Mouse (Mus musculus): Measurements from ENCODE around the gene Foxb2. TPM values are rescaled to one million over a fixed set of nuclear protein-coding genes. Genes with fewer than 3 reads are reported as not detected.
"Not testable (repeated sequence)": the region's sequence is repeated elsewhere in the genome, so short reads cannot be mapped to it uniquely, and the experiment has no call there.

Foxb2 gene
- total RNA-seq (2015), result not detected in 2 replicates
- total RNA-seq (2017), result not detected in 2 replicates

DNA sequence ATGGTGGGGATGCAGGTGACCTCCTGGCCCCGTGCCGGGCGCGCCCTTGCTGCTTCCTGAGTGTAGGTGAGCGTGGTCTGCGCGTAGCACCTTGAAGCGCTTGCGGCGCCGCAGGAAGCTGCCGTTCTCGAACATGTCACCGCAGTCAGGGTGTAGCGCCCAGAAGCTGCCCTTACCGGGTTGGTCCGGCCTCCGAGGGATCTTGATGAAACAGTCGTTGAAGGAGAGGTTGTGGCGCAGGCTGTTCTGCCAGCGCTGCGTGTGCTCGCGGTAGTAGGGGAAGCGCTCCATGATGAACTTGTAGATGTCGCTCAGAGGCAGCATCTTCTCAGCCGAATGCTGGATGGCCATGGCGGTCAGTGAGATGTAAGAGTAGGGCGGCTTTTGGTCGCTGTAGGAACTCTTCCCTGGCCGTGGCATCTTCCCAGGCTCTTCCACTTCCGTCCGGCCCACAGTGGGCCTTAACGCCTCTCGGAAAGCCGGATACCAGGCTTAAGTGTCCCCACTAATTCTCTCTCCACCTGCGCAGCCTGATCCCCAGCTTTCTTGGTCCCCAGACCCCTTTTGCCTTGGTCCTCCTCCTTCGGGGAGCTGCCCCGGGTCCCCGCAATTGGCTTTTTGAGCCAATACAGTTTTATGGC, at the start of gene Foxb2:
Gene Foxb2 (minus strand): TSS at position 585 of the 641 bp plus-strand sequence.
- ATAC-seq (replicated peaks; ENCODE audit: poor library complexity), result no peak

DNA sequence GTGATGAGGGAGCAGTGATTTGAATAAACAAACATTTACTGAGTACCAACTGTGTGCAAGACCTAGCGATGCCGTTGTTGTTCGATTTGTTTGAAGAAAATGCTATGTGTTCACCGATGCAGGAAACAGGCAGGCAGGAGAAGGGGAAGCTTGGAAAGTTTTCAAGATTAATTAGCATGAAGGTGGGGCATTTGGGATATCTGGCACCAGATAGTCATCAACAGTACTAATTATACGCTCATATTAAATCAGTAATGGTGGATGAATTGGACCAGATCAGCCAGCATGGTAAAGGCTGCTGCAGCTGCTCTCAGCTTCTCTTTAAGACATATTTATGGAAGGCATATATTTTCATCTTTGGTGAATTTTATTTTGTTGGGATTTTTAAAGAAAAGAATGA, 37.9 kb upstream of the Foxb2 start:
- ATAC-seq (replicated peaks; ENCODE audit: poor library complexity), result no peak

DNA sequence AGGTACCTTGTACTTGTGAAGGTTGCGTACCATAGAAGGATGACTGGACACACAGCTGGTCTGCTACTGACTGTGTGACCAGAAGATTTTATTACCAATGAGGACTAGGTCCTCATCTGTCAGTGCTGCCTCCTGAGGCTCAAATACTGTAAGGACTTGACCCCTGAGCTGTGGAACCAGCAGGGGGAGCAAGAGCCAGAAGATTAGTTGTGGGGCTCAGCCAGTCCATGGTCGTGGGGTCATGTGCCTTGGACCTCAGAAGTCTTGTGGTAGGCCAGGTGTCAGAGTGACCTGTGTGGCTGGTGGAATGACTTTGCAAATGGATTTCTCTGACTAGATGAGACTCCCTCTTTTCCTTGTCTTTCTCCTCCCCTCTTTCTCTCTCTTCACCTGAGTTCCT, 29.5 kb upstream of the Foxb2 start:
- peak; percentile 64 for ATAC-seq (replicated peaks; ENCODE audit: poor library complexity)

DNA sequence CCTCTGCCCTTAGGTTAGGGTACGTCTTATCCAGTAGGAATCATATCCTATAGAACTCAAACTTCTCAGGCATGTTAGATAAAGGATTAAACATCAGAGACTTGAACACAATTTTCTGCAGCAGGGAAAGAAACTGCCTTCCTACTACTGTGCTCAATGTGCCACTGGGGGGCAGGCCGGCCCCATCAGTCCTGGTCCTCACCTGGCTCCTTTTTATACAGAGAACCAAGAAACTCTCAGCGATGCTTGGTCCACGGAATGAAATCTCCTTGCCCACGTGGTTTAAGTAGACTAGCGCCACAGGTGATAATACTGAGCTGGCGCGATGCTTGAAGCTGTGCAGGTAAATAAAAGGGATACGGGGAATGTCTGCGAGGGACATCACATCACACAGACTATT, 26.1 kb upstream of the Foxb2 start:
- ATAC-seq (replicated peaks; ENCODE audit: poor library complexity), result 0 out of 2 replicates have a peak, but pooled peaks have one; percentile 31

GRCm38 (mm10) chr19:16898576-16898975, 25.0 kb upstream of the Foxb2 start:
- ATAC-seq (replicated peaks; ENCODE audit: poor library complexity), result no peak

- no peak for ATAC-seq (replicated peaks; ENCODE audit: poor library complexity)
Observed at GRCm38 (mm10) chr19:16876458-16876770, 2.8 kb upstream of the Foxb2 start.

DNA sequence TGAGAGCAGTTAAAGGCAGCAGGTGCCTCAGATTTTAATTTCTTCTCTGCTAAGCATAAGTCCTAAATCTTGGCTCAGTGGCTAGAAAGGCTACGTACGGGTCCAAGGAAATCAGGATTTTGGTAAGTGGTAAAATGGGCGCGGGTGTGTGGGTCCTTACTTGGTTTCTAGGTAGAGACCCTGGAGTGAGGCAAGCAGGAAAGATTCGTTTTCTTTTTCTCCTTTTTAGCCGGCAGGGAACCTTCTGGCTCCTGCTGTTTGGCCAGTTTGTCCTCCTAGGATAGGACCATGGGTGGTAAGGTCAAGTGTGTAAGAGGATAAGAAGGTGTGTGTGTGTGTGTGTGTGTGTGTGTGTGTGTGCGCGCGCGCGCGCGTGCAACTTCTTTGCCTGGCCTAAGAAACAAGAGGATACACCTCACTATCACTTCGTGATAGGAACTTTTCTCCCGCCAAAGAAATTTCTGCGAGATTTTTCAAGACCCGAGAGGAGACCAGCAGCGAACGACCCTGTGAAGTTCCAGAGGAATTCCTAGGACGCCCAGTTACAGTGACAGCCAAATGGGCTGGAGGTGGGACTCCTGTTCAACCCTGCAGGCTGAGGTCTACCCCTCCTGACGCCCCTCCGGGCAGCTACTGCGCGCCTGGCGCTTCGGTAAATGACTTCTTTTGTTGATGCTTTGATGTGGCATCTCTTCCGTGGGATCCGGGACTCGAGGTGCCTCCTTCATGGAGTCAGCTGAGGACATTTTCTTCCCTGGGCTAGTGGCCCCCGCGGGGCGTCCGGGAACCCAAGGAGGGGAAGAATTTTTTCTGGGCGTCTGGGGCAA, 2.2 kb upstream of the Foxb2 start:
- no peak for ATAC-seq (replicated peaks; ENCODE audit: poor library complexity)

DNA sequence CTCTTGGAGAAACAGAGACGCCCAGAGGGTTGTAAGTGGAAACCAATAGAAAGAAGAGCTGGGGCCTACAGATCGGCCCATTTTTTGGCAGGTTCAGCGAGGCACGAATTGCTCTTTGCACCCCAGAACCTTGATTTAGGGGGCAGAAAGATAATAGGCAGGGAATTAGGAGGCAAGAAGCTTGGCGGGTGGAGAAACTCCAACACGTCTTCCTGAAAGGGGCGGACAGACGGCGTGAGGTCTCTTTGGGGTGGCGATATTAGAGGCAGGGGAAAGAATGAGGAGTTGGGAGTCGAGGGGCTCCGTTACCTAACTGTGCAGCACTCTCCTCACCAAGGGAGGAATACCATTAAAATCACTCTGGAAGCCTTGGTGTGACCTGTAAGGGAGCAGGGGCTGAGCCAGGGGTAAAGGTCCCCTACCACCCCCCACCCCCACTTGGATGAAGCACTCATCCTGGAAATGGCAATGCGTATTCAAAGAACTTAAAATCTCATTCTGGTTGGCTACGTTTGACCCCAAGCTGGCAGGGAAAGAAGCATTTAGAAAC, 1.5 kb upstream of the Foxb2 start:
- no peak for ATAC-seq (replicated peaks; ENCODE audit: poor library complexity)

GRCm38 (mm10) chr19:16873942-16874861, 597 bp upstream of the Foxb2 start:
- ATAC-seq (replicated peaks; ENCODE audit: poor library complexity), result peak; percentile 30

- ATAC-seq (replicated peaks; ENCODE audit: poor library complexity), result 0 out of 2 replicates have a peak, but pooled peaks have one; percentile 16
Observed at GRCm38 (mm10) chr19:16872331-16873180, 1.0 kb downstream of the Foxb2 start.

DNA sequence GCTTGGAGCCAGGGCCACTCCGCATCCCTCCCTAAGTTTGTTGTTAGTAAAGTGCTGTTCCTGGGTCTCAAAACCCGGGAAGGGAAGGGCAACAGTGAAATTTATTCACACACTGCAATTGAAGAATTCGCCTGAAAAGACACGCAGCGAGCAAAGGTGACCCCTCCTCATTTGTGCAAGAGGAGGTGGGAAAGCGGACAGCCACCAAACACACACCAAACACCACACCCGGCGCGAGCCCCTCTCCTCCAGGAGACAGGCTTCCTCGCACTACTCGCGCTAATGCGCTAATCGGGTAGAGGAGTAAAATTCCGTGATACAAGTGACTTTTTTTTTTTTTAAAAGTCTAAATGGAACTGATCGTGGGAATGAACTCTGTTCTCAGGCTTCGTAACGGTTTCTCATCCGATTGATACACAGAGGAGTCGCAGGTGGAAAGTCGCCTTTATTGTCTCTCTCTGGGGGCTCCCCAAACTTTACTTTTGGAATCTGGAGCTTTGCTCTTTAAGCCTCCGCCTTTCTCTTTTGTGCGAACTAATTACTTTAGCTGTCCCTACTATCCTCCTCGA, 2.3 kb downstream of the Foxb2 start:
- no peak for ATAC-seq (replicated peaks; ENCODE audit: poor library complexity)

DNA sequence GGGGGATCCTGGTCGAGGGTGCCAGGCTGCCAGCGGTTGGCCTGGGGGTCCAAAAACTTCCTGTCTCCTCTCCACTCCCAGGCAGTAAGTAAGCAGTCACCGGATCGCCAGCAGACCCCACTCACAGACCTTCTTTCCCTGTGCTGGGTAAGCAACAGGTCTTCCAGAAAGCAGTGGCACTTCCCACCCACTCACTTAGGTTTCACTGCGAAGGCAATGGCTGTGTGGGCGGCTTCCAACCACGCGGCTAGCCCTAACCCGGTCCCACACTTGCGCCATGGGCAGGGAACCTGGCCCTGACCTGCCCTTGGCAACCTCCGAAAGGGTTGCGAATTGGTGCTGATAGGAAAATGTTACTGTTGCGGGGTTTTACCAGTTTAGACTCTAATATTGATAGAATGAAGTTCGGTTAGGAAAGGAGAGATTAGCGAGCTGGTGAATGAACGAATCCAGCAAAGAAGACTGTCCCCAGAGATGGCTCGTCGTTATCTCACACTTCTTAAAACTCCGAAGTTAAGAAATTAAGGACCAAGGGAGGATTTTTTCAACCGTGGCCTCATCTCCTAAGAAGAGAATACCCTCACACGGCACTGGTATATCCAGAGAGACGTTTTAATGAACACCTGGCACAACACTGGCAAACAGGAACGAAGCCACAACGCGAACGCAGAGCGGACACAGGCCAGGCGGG, 3.0 kb downstream of the Foxb2 start:
- ATAC-seq (replicated peaks; ENCODE audit: poor library complexity), result no peak

- ATAC-seq (replicated peaks; ENCODE audit: poor library complexity), result 0 out of 2 replicates have a peak, but pooled peaks have one; percentile 9
Observed at GRCm38 (mm10) chr19:16868534-16868933, 5.1 kb downstream of the Foxb2 start.

- ATAC-seq (replicated peaks; ENCODE audit: poor library complexity), result no peak
Observed at GRCm38 (mm10) chr19:16858646-16859045, 15.0 kb downstream of the Foxb2 start.

- no peak for ATAC-seq (replicated peaks; ENCODE audit: poor library complexity)
Observed at GRCm38 (mm10) chr19:16856752-16857151, 16.9 kb downstream of the Foxb2 start.

DNA sequence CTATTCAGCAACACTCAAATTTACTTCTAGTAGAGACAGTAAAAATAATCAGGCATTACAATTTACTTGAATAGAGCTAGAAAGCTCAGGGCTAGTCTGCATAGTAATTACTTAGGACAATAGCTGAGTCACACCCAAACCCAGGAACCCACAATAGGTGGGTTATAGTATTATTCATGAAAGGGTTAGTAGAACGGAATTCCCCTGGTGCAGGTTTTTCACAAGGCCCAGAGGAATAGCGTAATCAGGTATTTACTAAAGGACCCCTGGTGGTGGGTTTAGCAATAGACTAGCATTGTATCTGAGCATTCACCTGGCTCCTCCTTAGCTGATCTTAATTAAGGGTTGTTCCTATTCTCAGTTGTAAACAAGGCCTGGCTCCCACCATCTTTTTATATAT, 29.5 kb downstream of the Foxb2 start:
- ATAC-seq (replicated peaks; ENCODE audit: poor library complexity), result not testable (repeated sequence)

GRCm38 (mm10) chr19:16841516-16842249, 31.9 kb downstream of the Foxb2 start:
- ATAC-seq (replicated peaks; ENCODE audit: poor library complexity), result no peak

- no peak for ATAC-seq (replicated peaks; ENCODE audit: poor library complexity)
Observed at GRCm38 (mm10) chr19:16841001-16841400, 32.6 kb downstream of the Foxb2 start.

Measured in megakaryocyte progenitor cell, adult 5-6 weeks (primary cell).